9 mouse cellular contexts compared by ENCODE assay signal in genomic region chr11:76450202-76450561, GRCm38 (mm10). TPM values are rescaled to one million over a fixed set of nuclear protein-coding genes. Genes with fewer than 3 reads are reported as not detected.
A peak's percentile ranks its signal among the peaks of the same experiment; 100 is the strongest.
DNase-seq lines count a peak whose midpoint lies in the region; ATAC-seq lines count a peak whose summit lies in the region.
"Had no signal": no experiment of that assay in that cellular context is flagged by ENCODE, and none has a peak within 500 bp of the region (broad histone marks: within the 10 kb centered on the region; RNA-seq: fewer than 3 reads in every experiment).

No protein-coding gene starts in this region.

- peak overlapping the region; percentile 83 for H3K27ac ChIP-seq in limb, embryonic 13.5 days
- peak overlapping the region; percentile 63 for H3K27ac ChIP-seq in stomach, embryonic 15.5 days
- H3K27ac ChIP-seq: macrophage had no signal

- peak; percentile 29 for DNase-seq in adrenal gland, postnatal 14 days
- no peak for DNase-seq in adrenal gland, adult 18-20 months (ENCODE audit: low spot score in 2 of 2)
- peak; percentile 54 for DNase-seq in right cerebral cortex, adult 18-20 months
- DNase-seq in right cerebral cortex, postnatal 14 days, result no peak
- no peak for DNase-seq in B cell, adult 2 months
- DNase-seq in ovary, adult 18-20 months (ENCODE audit: low spot score), result no peak

- no peak overlapping the region for H3K4me3 ChIP-seq in limb, embryonic 13.5 days
- no peak overlapping the region for H3K4me3 ChIP-seq in stomach, embryonic 15.5 days (replicated peaks)

- H3K9me3 ChIP-seq in limb, embryonic 13.5 days, result no peaks in the 10 kb centered on the region
- no peaks in the 10 kb centered on the region for H3K9me3 ChIP-seq in stomach, embryonic 15.5 days

- H3K4me1 ChIP-seq in limb, embryonic 13.5 days, result peaks cover 58% of the 10 kb centered on the region
- peaks cover 17% of the 10 kb centered on the region for H3K4me1 ChIP-seq in stomach, embryonic 15.5 days

- 42% methylated on average over 3 of the region's 3 CpGs for WGBS in limb, embryonic 13.5 days
- 39% methylated on average over 3 of the region's 3 CpGs for WGBS in stomach, embryonic 15.5 days

- peak overlapping the region; percentile 32 for H3K9ac ChIP-seq in limb, embryonic 13.5 days
- no peak overlapping the region for H3K9ac ChIP-seq in stomach, embryonic 15.5 days

- peaks cover 43% of the 10 kb centered on the region for H3K36me3 ChIP-seq in limb, embryonic 13.5 days
- peaks cover 22% of the 10 kb centered on the region for H3K36me3 ChIP-seq in stomach, embryonic 15.5 days

- ATAC-seq in limb, embryonic 13.5 days (ENCODE audit: low FRiP score, low read depth), result no peak
- no peak for ATAC-seq in stomach, embryonic 15.5 days (ENCODE audit: insufficient read depth, low FRiP score, low read depth)

- H3K4me2 ChIP-seq in limb, embryonic 13.5 days (replicated peaks), result peak overlapping the region; percentile 5
- H3K4me2 ChIP-seq in stomach, embryonic 15.5 days, result no peak overlapping the region

- H3K27me3 ChIP-seq in limb, embryonic 13.5 days, result no peaks in the 10 kb centered on the region
- no peaks in the 10 kb centered on the region for H3K27me3 ChIP-seq in stomach, embryonic 15.5 days (replicated peaks)

RNA-seq across cellular contexts. Expression of gene Timm22, which starts 43.4 kb away (rescaled TPM):
- total RNA-seq in adrenal gland, postnatal 14 days (2021), result 35.6 and 37.6 TPM in 2 replicates
- 10 to 100 TPM; 35.7 to 51.2 TPM for total RNA-seq in adrenal gland, adult 18-20 months (2021)
- polyA plus RNA-seq in limb, embryonic 13.5 days (2015; fragmentation: Nextera tagmentation; extraction: Ambion mirVana), result 125 and 126 TPM in 2 replicates
- polyA plus RNA-seq in stomach, embryonic 15.5 days (2015; fragmentation: Nextera tagmentation; extraction: Ambion mirVana), result 92.5 and 96.5 TPM in 2 replicates

RNA-seq across cellular contexts. Expression of gene Nxn, which starts 51.2 kb away (rescaled TPM):
- 20.0 and 26.2 TPM in 2 replicates for total RNA-seq in adrenal gland, postnatal 14 days (2021)
- 10 to 100 TPM; 20.4 to 34.1 TPM for total RNA-seq in adrenal gland, adult 18-20 months (2021)
- 55.4 and 57.6 TPM in 2 replicates for polyA plus RNA-seq in limb, embryonic 13.5 days (2015; fragmentation: Nextera tagmentation; extraction: Ambion mirVana)
- polyA plus RNA-seq in stomach, embryonic 15.5 days (2015; fragmentation: Nextera tagmentation; extraction: Ambion mirVana), result 35.1 and 37.9 TPM in 2 replicates

Comparison
In these comparisons a context has a peak if more than half of its experiments do, and no peak if none do; other contexts are left out.
1. DNase-seq: peak in adrenal gland, postnatal 14 days (single experiment) and right cerebral cortex, adult 18-20 months (single experiment); none in adrenal gland, adult 18-20 months (0 of 2), right cerebral cortex, postnatal 14 days (single experiment), B cell, adult 2 months (0 of 2) and ovary, adult 18-20 months (single experiment).